Mouse (Mus musculus) testis, adult 2 months (tissue): ENCODE data around the gene Chrm4.

Experiments
- CTCF ChIP-seq: fragments of 200-500 bp; IDR thresholded peaks from 2 replicates; pipeline ENCODE4 v1.5.1; 2012; ENCODE audit warnings: low read depth, mild to moderate bottlenecking, inconsistent platforms, low read length, moderate library complexity; ENCODE audit not compliant: control insufficient read depth, insufficient read depth, insufficient replicate concordance
- POLR2A ChIP-seq: fragments of 200-500 bp; IDR thresholded peaks from 2 replicates; pipeline ENCODE4 v1.6.1; 2012; ENCODE audit warnings: low read depth, mild to moderate bottlenecking, inconsistent platforms, low read length, moderate library complexity; ENCODE audit not compliant: control insufficient read depth

DNA sequence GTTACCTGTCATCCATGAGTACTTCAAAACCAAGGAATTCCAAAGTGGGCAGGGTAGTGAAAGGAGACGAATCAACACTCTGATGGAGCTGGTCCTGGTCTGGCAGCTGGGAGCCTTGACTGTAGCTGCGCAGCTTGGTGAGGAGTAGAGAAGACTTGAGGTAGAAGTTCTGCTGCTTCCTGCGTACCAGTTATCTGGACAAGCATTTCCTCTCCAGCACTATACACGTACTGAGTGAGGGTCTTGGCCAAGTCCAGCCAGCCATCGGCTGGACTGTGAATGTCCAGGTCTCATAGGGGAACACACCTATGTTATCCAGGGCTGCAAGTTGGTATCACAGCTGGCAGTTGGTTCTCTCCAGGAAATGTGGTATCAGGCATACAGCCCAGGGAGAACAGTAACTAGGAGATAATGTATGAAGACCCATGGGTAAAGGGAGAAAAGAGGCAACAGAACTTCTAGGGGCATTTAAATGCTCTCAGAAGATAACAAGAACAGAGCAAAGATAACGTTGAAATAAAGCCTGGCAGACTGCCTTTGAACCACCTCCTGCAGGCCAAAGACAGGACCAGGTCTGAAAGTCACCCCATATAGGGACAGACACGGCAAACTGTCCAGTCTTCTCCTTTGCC, 10.6 kb upstream of the Chrm4 start:
- TF ChIP-seq POLR2A (no peak), CTCF (no peak)
